ENCODE assay signal across 18 mouse cellular contexts in the genomic region with DNA sequence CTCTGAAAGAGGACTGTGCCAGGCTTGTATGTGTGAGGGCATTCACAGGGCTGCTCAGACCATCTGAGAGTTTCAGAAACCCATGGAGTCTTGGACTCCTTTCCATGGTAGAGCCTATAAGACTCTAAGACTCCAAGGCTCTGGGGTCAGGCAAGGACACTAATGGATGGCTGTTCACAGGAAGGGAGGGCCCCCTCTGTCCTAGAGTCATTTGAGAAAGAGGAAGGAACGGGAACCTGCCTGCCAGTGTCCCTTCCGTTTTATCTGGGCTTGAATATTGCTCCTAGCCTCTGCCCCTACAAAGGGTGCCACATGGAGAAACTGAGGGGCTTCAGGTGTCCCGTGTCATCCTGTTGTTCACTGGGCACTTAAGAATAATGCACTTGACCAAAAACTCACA. TPM values are rescaled to one million over a fixed set of nuclear protein-coding genes. Genes with fewer than 3 reads are reported as not detected.
A peak's percentile ranks its signal among the peaks of the same experiment; 100 is the strongest.
DNase-seq lines count a peak whose midpoint lies in the region; ATAC-seq and TF ChIP-seq lines count a peak whose summit lies in the region.
"Had no signal": no experiment of that assay in that cellular context is flagged by ENCODE, and none has a peak within 500 bp of the region (broad histone marks: within the 10 kb centered on the region; RNA-seq: fewer than 3 reads in every experiment).

No protein-coding gene starts in this region.

- TF ChIP-seq POLR2A in heart, adult 2 months (IDR thresholded peaks at IDR 0.05; ENCODE audit: insufficient read depth, low read depth, low read length) = no peak

- DNase-seq in heart, adult 2 months = peak; percentile 36 to 49
- no peak for DNase-seq in liver
- no peak for DNase-seq in thymus, postnatal 25 days
- no peak for DNase-seq in gastrocnemius, postnatal 10 days
- DNase-seq: cerebellum, adult 2 months; embryo, embryonic 11 days; lung, embryonic 14.5 days had no signal

- peaks cover 10% of the 10 kb centered on the region for H3K4me1 ChIP-seq in heart, adult 2 months (ENCODE audit: control insufficient read depth, insufficient read depth, low read length)
- peaks cover 14% of the 10 kb centered on the region for H3K4me1 ChIP-seq in heart, embryonic 12.5 days (replicated peaks)
- no peaks in the 10 kb centered on the region; the same call in 1 of the 2 replicates for H3K4me1 ChIP-seq in liver, embryonic 15.5 days (replicated peaks)
- H3K4me1 ChIP-seq: forebrain, embryonic 12.5 days; hindbrain, embryonic 13.5 days; intestine, embryonic 15.5 days; limb, embryonic 10.5 days had no signal

- H3K9ac ChIP-seq in heart, adult 2 months (ENCODE audit: low read depth, low read length) = no peak overlapping the region
- no peak overlapping the region for H3K9ac ChIP-seq in heart, embryonic 12.5 days
- no peak overlapping the region for H3K9ac ChIP-seq in liver, embryonic 15.5 days
- H3K9ac ChIP-seq: forebrain, embryonic 12.5 days; heart, embryonic 13.5 days; hindbrain, embryonic 13.5 days; intestine, embryonic 15.5 days; lung, embryonic 14.5 days had no signal

- no peak for TF ChIP-seq CTCF in heart, adult 2 months (IDR thresholded peaks at IDR 0.05)

- 39% methylated on average over 3 of the region's 3 CpGs for WGBS in heart, adult 2 months
- WGBS in heart, embryonic 12.5 days = 58% methylated on average over 3 of the region's 3 CpGs
- 23% methylated on average over 3 of the region's 3 CpGs for WGBS in liver, embryonic 15.5 days (ENCODE audit: insufficient replicate concordance)

- H3K4me3 ChIP-seq in heart, adult 2 months = no peak overlapping the region
- H3K4me3 ChIP-seq in heart, embryonic 12.5 days = no peak overlapping the region
- no peak overlapping the region for H3K4me3 ChIP-seq in liver, embryonic 15.5 days (replicated peaks)
- H3K4me3 ChIP-seq: forebrain, embryonic 12.5 days; heart, embryonic 13.5 days; hindbrain, embryonic 13.5 days; intestine, embryonic 15.5 days; limb, embryonic 10.5 days; myocyte had no signal

- 0 out of 2 replicates have a peak, but pooled peaks have one; percentile 10 for TF ChIP-seq EP300 in heart, adult 2 months (IDR thresholded peaks at IDR 0.05; ENCODE audit: insufficient read depth, low read depth, low read length)

- peak overlapping the region; percentile 54 for H3K27ac ChIP-seq in heart, adult 2 months
- no peak overlapping the region for H3K27ac ChIP-seq in heart, embryonic 12.5 days (ENCODE audit: poor library complexity, severe bottlenecking)
- no peak overlapping the region for H3K27ac ChIP-seq in liver, embryonic 15.5 days (replicated peaks)
- H3K27ac ChIP-seq: forebrain, embryonic 12.5 days; heart, embryonic 13.5 days; hindbrain, embryonic 13.5 days; intestine, embryonic 15.5 days; limb, embryonic 10.5 days had no signal

- no peak overlapping the region for H3K4me2 ChIP-seq in heart, embryonic 12.5 days
- H3K4me2 ChIP-seq in liver, embryonic 15.5 days = peak overlapping the region; percentile 20; the same call in 1 of the 2 replicates
- H3K4me2 ChIP-seq: forebrain, embryonic 12.5 days; heart, embryonic 13.5 days; hindbrain, embryonic 13.5 days; intestine, embryonic 15.5 days; lung, embryonic 14.5 days; midbrain, embryonic 11.5 days had no signal

- peaks cover 5% of the 10 kb centered on the region for H3K36me3 ChIP-seq in heart, adult 2 months (ENCODE audit: control insufficient read depth, insufficient read depth, low read length)
- 0 out of 2 replicates have a peak, but pooled peaks cover 3% of the 10 kb centered on the region for H3K36me3 ChIP-seq in heart, embryonic 12.5 days
- H3K36me3 ChIP-seq in liver, embryonic 15.5 days (replicated peaks) = no peaks in the 10 kb centered on the region
- H3K36me3 ChIP-seq: forebrain, embryonic 12.5 days; hindbrain, embryonic 13.5 days; intestine, embryonic 15.5 days; limb, embryonic 10.5 days had no signal

- intact Hi-C loops in heart, adult 2 months (cut with DNase I) = loop anchor here (5.0 kb wide), 1 partner anchor 38 kb away; the partner anchor contains the start of gene Nod1

- H3K9me3 ChIP-seq in heart, embryonic 12.5 days (replicated peaks) = 0 out of 2 replicates have a peak, but pooled peaks cover 3% of the 10 kb centered on the region
- H3K9me3 ChIP-seq in liver, embryonic 15.5 days (replicated peaks) = no peaks in the 10 kb centered on the region
- H3K9me3 ChIP-seq: forebrain, embryonic 12.5 days; heart, embryonic 13.5 days; hindbrain, embryonic 13.5 days; intestine, embryonic 15.5 days; limb, embryonic 10.5 days had no signal

- no peaks in the 10 kb centered on the region for H3K27me3 ChIP-seq in heart, adult 2 months (ENCODE audit: control insufficient read depth, insufficient read depth, low read length)
- no peaks in the 10 kb centered on the region for H3K27me3 ChIP-seq in heart, embryonic 12.5 days (replicated peaks)
- H3K27me3 ChIP-seq in liver, embryonic 15.5 days = no peaks in the 10 kb centered on the region
- H3K27me3 ChIP-seq: forebrain, embryonic 12.5 days; heart, embryonic 13.5 days; hindbrain, embryonic 13.5 days; intestine, embryonic 15.5 days had no signal

- H3K79me2 ChIP-seq in heart, adult 2 months (replicated peaks; ENCODE audit: control insufficient read depth, insufficient read depth, low read length) = no peaks in the 10 kb centered on the region

- ATAC-seq in heart, embryonic 12.5 days (ENCODE audit: insufficient number of reproducible peaks, low FRiP score) = no peak
- no peak for ATAC-seq in liver, embryonic 15.5 days (ENCODE audit: insufficient read depth)
- ATAC-seq in granulocyte monocyte progenitor cell, adult 5-6 weeks (replicated peaks; ENCODE audit: poor library complexity, severe bottlenecking) = peak; percentile 83
- ATAC-seq in megakaryocyte progenitor cell, adult 5-6 weeks (replicated peaks; ENCODE audit: poor library complexity) = peak; percentile 76
- ATAC-seq: intestine, embryonic 15.5 days had no signal

RNA-seq across cellular contexts. Expression of gene Nod1, which starts 38.5 kb away (rescaled TPM):
- 10 to 100 TPM; 17.3 to 18.6 TPM for total RNA-seq in heart, adult 2 months (2021)
- 23.6 and 25.7 TPM in 2 replicates for polyA plus RNA-seq in heart, adult 2 months (2012; rRNA removed)
- polyA plus RNA-seq in heart, embryonic 12.5 days (2016; fragmentation: Nextera tagmentation; extraction: Ambion mirVana) = 4.1 and 4.2 TPM in 2 replicates
- 2.2 and 3.0 TPM in 2 replicates for polyA plus RNA-seq in liver, embryonic 15.5 days (2015; fragmentation: Nextera tagmentation; extraction: Ambion mirVana)
- total RNA-seq in granulocyte monocyte progenitor cell, adult 5-6 weeks (2014; fragmentation: Nextera tagmentation) = 5.4 and 7.8 TPM in 2 replicates
- 5.5 and 7.2 TPM in 2 replicates for total RNA-seq in granulocyte monocyte progenitor cell, adult 5-6 weeks (2017)
- 6.2 TPM in 2 replicates for total RNA-seq in megakaryocyte progenitor cell, adult 5-6 weeks (2015)
- total RNA-seq in megakaryocyte progenitor cell, adult 5-6 weeks (2017) = 4.6 and 5.2 TPM in 2 replicates
- total RNA-seq in gastrocnemius, postnatal 10 days (2021) = 1 to 10 TPM; 7.0 to 7.6 TPM

RNA-seq across cellular contexts. Expression of gene Ggct, which starts 58.9 kb away (rescaled TPM):
- total RNA-seq in heart, adult 2 months (2021) = 10 to 100 TPM; 26.5 to 29.1 TPM
- polyA plus RNA-seq in heart, adult 2 months (2012; rRNA removed) = 6.8 and 7.8 TPM in 2 replicates
- 5.8 and 6.9 TPM in 2 replicates for polyA plus RNA-seq in heart, embryonic 12.5 days (2016; fragmentation: Nextera tagmentation; extraction: Ambion mirVana)
- polyA plus RNA-seq in liver, embryonic 15.5 days (2015; fragmentation: Nextera tagmentation; extraction: Ambion mirVana) = 3.0 and 4.0 TPM in 2 replicates
- total RNA-seq in granulocyte monocyte progenitor cell, adult 5-6 weeks (2014; fragmentation: Nextera tagmentation) = 12.8 and 18.7 TPM in 2 replicates
- 39.6 and 41.1 TPM in 2 replicates for total RNA-seq in granulocyte monocyte progenitor cell, adult 5-6 weeks (2017)
- total RNA-seq in megakaryocyte progenitor cell, adult 5-6 weeks (2015) = 12.5 and 13.5 TPM in 2 replicates
- total RNA-seq in megakaryocyte progenitor cell, adult 5-6 weeks (2017) = 25.1 and 31.1 TPM in 2 replicates
- total RNA-seq in gastrocnemius, postnatal 10 days (2021) = 1 to 10 TPM; 6.3 TPM

Comparison
In these comparisons a context has a peak if more than half of its experiments do, and no peak if none do; other contexts are left out.
1. DNase-seq: peak in heart, adult 2 months (2 of 2); none in liver (single experiment), thymus, postnatal 25 days (single experiment) and gastrocnemius, postnatal 10 days (single experiment).
2. ATAC-seq: peak in granulocyte monocyte progenitor cell, adult 5-6 weeks (single experiment) and megakaryocyte progenitor cell, adult 5-6 weeks (single experiment); none in heart, embryonic 12.5 days (single experiment) and liver, embryonic 15.5 days (single experiment).